Mouse (Mus musculus): Measurements from ENCODE around the gene Ppp1r12c.

Ppp1r12c gene

GRCm38 (mm10) chr7:4515853-4516252 lies 14.4 kb upstream of the Ppp1r12c start:
- DNase-seq: no peak

GRCm38 (mm10) chr7:4513829-4514712 lies 12.6 kb upstream of the Ppp1r12c start:
- DNase-seq: no peak

DNA sequence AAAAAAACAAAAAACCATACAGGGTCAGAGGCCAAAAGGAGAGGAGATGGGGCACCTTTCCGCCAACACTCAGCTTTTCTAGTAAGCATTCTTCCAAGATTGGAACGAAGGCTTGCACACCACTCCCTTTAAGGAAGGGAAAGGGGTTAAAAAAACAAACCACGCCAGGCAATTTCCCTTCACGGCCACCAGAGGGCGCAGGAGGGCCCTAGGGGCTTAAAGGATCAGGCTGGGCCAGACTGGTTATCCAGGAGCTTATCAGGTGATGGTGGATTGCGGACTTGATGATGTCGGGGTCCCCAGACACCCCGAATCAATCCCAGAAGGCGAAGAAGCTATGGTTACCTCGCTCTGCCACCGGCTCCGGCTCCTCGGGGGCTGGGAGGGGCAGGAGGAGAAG lies 11.8 kb upstream of the Ppp1r12c start:
- DNase-seq: no peak

DNA sequence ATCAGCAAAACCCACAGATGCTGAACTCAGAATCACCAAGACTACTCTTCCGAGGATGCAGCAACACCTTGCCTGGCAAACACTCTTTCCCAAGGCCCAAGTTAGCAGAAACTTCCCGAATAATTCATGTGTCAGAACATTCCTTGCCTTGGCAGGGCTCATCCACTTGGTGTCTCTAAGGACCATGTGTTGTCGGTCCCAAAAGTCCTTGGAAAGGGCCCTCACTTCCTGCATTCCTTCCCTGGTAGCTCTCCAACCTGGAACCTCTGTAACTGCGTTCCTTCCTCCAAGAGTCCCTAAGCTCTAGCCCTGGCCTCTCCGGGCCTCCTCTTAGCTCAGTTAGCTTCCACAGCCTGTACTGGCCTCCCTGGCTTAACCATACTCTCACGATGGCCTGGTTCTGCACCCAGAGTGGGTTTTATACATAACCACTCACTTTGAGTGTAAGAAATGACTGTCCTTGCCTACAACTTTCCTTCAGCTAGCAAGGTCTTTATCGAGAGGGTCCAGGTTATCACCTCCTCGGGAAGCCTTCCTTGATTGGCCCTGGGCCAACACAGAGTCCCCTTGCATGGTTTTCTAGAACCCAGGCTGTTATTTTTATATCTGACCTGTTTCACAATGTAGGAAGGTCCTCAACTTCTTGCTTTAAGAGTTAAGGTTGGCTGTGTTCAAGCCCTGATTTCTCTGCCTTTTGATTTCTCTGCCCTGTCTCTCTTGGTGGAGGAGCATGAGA lies 10.2 kb upstream of the Ppp1r12c start:
- DNase-seq: no peak

DNA sequence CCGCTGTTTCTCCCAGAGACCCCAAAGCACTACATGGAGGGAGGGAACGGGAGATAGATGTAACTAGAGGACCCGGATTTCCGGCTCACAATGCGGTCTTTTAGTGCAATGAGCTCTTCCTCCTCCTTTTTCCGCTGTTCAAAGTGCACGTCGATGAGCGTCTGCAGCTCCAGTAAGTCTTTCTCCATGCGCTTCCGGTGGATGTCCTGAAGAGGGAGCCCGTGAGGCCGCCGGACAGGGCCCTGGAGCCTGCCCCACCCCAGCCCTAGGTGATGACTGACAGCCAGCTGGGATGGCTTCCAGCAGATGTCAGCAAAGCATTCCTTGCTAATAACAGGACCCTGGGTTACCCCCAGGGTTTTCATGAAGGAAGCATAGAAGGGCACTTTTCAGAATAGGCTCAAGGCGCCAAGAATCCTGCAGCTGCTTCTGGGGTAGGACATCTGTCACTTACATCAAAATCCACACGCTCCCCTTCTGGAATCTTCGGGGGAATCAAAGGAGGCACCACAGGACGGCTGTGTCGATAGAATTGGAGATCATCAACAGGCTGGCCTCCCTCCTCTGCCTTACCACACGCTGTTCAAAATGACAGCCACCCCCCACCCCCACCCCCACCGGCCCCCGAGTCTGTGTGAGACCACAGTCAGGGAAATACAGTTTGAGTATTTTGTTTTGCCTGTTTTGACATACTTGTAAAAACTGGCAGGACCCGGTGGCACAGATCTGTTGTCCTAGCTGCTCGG lies 8.6 kb upstream of the Ppp1r12c start:
- DNase-seq: peak; percentile 41

GRCm38 (mm10) chr7:4508739-4509116 lies 7.2 kb upstream of the Ppp1r12c start:
- DNase-seq: no peak

DNA sequence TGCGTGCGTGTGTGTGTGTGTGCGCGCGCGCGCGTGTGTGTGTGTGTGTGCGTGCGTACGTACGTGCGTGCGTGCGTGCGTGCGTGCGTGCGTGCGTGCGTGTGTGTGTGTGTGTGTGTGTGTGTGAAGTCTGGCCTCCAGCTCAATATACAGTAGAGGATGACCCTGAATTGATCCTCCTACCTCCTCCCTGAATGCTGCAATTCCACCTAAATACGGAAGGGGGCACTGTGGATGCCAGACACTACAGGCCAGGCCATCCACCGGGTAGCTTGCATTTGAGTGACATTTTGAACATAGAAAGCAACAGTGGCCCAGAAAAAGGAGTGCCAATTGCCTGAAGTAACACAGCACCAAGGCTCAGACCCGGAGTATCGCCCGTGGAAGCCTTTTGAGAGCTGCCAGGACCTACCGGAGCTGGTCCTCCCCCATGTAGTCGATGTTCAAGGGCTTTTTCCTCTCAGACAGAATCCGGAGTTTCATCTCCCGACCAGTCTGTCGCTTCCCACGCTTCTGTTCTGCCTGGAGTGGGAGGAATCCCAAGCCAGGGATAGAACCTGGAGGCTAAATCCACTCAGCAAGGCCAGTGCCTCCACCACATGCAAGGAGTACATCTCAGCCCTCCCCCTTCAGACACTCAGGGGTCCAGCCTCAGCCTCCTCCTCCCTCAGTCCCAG lies 6.7 kb upstream of the Ppp1r12c start:
- DNase-seq: peak; percentile 43

- no peak for DNase-seq
Measured at GRCm38 (mm10) chr7:4507220-4507619, 5.7 kb upstream of the Ppp1r12c start.

DNA sequence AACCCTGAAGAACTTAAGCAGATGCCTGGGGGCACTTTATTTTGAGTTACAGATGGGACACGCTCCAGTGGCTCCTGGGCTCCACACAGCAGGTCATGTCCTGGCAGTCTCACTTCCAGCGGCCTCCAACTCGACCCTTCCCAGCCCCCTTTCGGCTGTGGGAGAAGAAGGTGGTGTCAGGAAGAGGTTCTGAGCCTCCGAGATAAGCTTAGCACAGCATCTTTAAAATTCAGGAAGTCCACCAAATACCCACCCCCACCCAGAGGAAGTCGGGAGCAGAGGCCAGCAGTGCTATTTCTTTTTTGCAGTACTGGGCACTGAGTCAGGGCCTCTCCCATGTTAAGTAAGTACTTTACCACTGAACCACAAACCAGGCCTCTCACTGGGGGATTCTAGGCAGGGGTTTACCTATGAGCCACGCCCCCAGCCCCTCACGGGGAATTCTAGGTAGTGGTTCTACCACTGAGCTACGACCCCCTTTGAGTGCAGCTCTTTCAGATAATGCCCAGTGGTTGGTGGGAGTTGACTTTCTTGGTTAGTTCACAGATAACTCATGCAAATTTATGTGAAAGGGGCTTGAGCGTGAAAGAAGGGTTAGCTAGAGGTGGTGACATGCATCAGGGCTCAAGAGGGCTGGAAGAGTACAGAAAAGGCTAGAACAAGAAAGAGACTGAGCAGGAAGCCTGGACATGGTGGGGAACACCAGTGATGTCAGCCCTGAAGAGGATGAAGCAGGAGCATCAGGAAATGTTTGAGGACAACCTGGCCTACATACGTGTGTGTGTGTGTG lies 3.4 kb upstream of the Ppp1r12c start:
- DNase-seq: no peak

DNA sequence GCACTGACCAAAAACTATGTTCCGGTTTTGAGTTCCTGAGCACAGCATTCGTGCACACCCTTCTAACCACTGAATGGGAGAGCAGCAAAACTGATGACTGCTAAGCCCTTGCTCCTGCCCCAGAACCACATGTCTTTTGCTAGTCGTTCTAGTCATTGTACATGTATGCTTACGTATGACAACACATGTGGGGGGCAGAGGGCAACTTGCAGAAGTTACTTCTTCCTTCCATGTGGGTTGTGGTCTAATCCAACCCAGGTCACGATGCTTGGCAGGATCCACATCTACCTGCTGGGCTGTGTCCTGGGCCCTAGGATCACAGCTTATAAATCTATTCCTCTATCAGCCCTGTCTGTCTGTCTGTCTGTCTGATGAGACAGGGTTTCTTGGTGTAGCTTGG lies 2.4 kb upstream of the Ppp1r12c start:
- no peak for DNase-seq

- no peak for DNase-seq
Measured at GRCm38 (mm10) chr7:4503100-4503499, 1.6 kb upstream of the Ppp1r12c start.

- peak; percentile 87 for DNase-seq
Measured at GRCm38 (mm10) chr7:4502421-4503090, 1.1 kb upstream of the Ppp1r12c start.

DNA sequence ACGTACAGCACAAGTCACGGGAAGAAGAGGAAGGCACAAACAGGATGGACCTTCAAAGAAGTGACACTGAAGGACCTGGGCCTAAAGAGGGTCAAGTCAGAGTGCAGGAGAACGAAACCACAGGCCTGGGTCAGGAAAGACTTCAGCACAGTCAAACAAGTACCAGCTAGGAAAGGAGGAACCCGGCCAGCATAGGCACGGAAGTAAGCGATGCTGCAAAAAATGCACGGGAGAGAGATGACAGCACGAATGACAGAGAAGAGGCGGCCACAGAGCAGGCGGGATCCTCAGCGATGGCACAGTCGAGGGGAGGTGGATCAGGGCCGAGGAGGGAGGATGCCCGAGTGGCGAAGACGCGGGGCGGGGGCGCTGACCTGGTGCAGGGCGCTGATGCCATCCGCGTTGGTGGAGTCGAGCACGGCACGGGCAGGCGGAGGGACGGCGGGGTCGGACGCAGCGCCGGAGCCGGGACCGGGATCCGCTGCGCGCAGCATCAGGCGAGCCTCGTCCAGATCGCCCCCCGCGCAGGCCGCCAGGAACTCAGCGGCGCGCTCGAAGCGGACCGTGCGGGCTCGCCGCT lies 498 bp downstream of the Ppp1r12c start:
- peak; percentile 65 for DNase-seq

DNA sequence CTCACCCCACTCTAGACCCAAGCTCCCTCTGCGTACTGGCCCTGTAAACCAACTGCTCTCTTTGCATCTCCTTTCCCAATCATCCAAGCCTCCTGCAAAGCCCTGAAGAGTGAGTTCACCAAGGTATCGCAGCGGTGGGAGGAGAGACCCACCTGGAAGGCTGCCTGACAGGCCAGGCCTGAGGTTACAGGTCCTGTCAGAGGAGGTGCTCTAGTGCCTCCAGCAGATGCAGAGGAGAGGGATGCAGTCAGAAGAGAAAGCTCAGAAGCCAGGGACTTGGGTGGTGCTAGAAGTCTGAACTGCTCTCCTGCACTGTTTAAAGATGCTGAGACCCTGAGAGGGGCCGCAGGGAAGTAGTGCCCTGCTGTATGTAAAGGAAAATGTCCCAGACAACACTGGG lies 2.4 kb downstream of the Ppp1r12c start:
- DNase-seq: no peak

DNA sequence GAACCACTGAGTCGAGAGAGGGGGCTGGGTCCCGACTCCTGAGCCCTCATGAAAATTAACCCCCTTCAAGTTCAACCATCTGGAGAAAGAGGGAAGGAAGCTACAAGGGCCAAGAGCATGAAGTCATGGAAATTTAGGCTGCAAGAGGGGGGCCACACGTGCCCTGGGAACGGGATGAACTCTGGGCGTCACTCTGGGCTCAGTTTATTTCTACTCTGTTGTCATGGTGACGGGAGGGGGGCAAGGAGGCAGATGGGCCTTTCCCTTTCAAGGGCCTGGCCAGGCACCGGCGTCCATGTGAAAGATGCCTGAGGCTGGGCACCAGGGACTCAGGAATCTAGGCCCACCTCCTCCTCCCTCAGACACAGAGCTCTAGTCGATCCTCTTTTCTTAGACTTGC lies 3.2 kb downstream of the Ppp1r12c start:
- no peak for DNase-seq

DNA sequence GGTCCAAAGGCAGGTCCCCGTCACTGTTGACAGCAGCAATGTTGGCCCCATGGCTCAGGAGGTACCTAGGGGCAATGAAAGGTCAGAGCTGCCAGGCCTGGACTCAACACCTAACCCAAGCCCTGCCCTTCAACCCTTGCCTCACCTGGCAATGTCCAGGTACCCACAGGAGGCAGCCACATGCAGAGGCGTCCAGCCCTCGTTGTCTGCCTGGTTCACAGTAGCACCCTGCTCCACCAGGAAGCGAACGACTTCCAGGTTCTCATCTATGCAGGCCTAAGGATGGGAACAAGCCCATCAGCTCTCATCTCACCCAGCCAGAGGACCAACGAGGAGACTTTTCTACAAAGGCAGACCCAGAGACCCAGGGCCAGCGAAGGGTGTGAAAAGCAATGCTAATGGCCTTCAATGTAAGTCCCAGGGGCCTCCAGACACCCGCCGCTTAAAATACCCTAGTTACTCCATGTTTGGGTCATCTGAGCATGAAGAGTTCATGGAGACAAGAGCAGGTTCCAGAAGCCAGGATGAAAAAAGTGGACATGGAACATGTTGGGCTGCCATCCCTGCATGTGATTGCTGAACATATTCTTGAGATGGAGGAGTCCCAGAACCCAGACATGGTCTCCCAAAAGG lies 4.1 kb downstream of the Ppp1r12c start:
- no peak for DNase-seq

DNA sequence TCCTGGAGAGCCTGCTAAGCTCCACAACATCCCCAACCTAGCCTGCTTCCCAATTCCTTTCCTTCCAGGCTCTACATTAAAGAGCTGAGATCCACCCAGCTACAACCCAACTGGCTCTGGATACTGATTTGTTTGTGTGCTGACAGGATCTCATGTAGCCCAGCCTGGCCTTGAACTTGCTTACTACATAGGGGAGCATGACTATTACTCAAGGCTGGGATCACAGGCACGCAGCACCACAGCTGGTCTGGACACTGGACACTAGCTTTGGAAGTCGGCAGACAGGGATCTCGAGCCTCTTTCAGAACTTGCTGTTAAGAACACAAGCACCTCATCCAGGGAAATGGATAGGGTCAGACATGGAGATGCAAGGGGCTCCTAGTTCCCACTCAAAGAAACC lies 5.0 kb downstream of the Ppp1r12c start:
- DNase-seq: no peak

DNA sequence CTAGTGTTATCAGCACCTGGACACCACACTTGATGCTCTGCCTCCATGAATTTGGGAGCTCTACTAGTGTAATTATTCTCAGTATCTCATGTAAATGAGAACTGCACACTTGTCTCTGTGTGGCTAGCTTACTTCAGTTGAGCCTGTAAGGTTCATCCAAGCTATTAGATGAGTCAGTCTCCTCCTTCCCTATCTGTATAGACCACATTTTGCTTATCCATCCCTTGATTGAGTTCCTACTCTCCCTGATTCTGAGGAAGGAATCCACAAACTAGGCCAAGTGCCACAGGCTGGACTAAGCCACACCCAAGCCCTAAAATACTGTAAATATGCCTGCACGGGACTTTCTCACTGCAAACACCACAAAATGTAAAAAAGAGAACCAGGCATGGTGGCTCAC lies 7.5 kb downstream of the Ppp1r12c start:
- no peak for DNase-seq

GRCm38 (mm10) chr7:4492284-4493224 lies 8.9 kb downstream of the Ppp1r12c start:
- DNase-seq: no peak
